Mouse (Mus musculus) embryonic facial prominence, embryonic 13.5 days (tissue): ENCODE results near the gene Pam16. TPM values are rescaled to one million over a fixed set of nuclear protein-coding genes. Genes with fewer than 3 reads are reported as not detected.

ENCODE experiments used
- ATAC-seq: fragments of 200-750 bp; cut with Nextera tagmentation; 2 replicates; pipeline ENCODE4 v1.8.0; 2017; ENCODE audit warnings: low read depth; ENCODE audit not compliant: insufficient number of reproducible peaks, insufficient read depth, low FRiP score, low TSS enrichment
- H3K27ac ChIP-seq: fragments of 300-500 bp; sonication (generic); 2 replicates; pipeline ENCODE4 v1.5.1; 2015; ENCODE audit warnings: moderate library complexity, mild to moderate bottlenecking, inconsistent platforms
- H3K27me3 ChIP-seq: fragments of 300-500 bp; sonication (generic); 2 replicates; pipeline ENCODE4 v1.6.1; 2015; ENCODE audit warnings: mild to moderate bottlenecking, inconsistent platforms
- H3K36me3 ChIP-seq: fragments of 300-500 bp; sonication (generic); 2 replicates; pipeline ENCODE4 v1.6.1; 2015; ENCODE audit warnings: mild to moderate bottlenecking, inconsistent platforms
- H3K4me1 ChIP-seq: fragments of 300-500 bp; sonication (generic); 2 replicates; pipeline ENCODE4 v1.6.1; 2015; ENCODE audit warnings: inconsistent platforms
- H3K4me2 ChIP-seq: fragments of 300-500 bp; sonication (generic); 2 replicates; pipeline ENCODE4 v1.6.1; 2015; ENCODE audit warnings: moderate library complexity, mild to moderate bottlenecking, inconsistent platforms
- H3K4me3 ChIP-seq: fragments of 300-500 bp; sonication (generic); 2 replicates; pipeline ENCODE4 v1.5.1; 2015; ENCODE audit warnings: mild to moderate bottlenecking, inconsistent platforms
- H3K9ac ChIP-seq: fragments of 300-500 bp; sonication (generic); 2 replicates; pipeline ENCODE4 v1.6.1; 2015; ENCODE audit warnings: mild to moderate bottlenecking, inconsistent platforms
- H3K9me3 ChIP-seq: fragments of 300-500 bp; sonication (generic); 2 replicates; pipeline ENCODE4 v1.6.1; 2016; ENCODE audit warnings: inconsistent platforms
- WGBS: fragments of 180-500 bp; shearing (Covaris S2); methylation state at CpG from one replicate; pipeline ENCODE4 v1.1.7; 2015; ENCODE audit warnings: mixed read lengths; 5-methylcytosine and 5-hydroxymethylcytosine counted together
- polyA plus RNA-seq: library from polyadenylated mRNA; unstranded; fragments of >200 nt; fragmentation: Nextera tagmentation; extraction: Ambion mirVana; gene quantifications from 2 replicates; pipeline ENCODE4 v1.2.1, GENCODE M21; 2015

Gene Pam16
- polyA plus RNA-seq, 1 experiment from 2014 or later, result 99.5 TPM

DNA sequence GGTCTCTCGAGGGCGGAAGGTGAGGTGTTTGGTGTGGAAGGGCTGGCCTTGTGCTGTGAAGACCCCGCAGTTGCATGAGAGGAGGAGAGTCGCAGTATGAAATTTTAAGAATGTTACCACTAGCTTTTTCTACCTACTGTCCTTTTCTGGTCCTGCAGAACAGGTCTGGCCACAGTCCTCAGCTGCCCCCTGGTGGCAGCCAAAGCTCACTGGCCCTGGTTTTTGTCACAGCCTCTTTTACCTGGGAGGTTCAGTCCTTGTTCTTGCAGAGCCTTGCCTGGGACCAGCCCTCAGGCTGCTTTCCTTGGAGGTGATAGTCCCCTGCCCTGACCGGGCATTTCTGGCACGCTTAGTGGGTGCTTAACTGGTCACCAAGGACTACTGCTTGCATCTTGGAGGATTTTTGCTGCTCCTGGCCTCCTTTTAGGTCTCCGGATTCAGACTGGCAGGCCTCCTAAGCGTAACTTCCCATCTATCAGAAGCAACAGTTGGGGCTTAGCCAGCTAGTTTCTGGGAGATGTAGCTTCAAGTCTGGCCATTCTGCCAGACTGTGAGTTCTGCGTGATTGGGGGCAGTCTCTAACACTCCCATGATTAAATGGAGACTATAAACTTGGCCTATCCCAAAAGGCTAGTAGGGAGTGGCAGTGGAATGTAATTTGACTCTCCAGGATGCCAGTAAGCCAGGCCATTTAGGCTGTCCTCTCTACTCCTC lies 16.8 kb downstream of the Pam16 start:
- 45% methylated on average over 9 of the region's 9 CpGs for WGBS
- peak overlapping the region; percentile 68 for H3K27ac ChIP-seq
- H3K27me3 ChIP-seq, result no peaks in the 10 kb centered on the region
- peaks cover 46% of the 10 kb centered on the region for H3K36me3 ChIP-seq
- H3K9me3 ChIP-seq, result no peaks in the 10 kb centered on the region
- H3K4me3 ChIP-seq, result no peak overlapping the region
- no peak for ATAC-seq
- no peak overlapping the region for H3K4me2 ChIP-seq
- H3K4me1 ChIP-seq, result peaks cover 56% of the 10 kb centered on the region
- H3K9ac ChIP-seq, result peak overlapping the region; percentile 49; the same call in 1 of the 2 replicates

DNA sequence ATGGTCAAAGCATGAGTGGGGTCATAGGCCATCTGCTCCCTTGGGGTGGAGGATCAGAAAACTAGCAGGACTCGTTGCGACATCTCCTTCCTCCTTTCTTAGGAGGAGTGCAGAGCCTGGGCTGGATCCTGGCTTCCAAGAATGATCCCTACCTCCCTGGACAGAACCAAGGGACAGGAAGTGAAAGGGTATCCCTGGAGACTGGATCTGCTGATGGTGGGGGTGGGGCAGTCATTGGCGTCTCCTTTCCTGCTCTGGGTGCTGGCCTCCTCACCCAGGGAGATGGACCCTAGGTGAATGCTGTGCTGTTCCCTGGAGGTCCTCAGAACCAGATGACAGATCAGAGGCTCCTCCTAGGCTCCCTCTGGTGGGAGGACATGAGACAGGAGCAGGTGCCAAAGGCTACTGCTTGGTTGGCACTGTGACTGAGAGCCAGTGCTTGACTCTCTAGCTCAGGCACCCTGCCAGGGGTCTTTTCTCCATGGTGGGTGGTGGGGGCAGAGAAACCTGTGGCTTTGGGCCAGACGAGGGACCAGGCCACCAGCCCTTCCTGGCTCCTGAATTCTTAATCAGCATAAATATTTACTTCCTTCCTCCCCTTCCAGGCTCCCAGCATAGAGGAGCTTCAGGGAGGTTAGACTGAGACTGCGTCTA lies 18.2 kb downstream of the Pam16 start:
- Histone ChIP-seq H3K9ac (0 out of 2 replicates have a peak overlapping the region, but pooled peaks have one; percentile 44), H3K4me2 (no peak overlapping the region), H3K36me3 (peaks cover 32% of the 10 kb centered on the region), H3K27me3 (no peaks in the 10 kb centered on the region), H3K9me3 (no peaks in the 10 kb centered on the region), H3K4me3 (no peak overlapping the region), H3K4me1 (peaks cover 68% of the 10 kb centered on the region), H3K27ac (peak overlapping the region; percentile 39; the same call in 1 of the 2 replicates)
- no peak for ATAC-seq
- 25% methylated on average over 5 of the region's 5 CpGs for WGBS

DNA sequence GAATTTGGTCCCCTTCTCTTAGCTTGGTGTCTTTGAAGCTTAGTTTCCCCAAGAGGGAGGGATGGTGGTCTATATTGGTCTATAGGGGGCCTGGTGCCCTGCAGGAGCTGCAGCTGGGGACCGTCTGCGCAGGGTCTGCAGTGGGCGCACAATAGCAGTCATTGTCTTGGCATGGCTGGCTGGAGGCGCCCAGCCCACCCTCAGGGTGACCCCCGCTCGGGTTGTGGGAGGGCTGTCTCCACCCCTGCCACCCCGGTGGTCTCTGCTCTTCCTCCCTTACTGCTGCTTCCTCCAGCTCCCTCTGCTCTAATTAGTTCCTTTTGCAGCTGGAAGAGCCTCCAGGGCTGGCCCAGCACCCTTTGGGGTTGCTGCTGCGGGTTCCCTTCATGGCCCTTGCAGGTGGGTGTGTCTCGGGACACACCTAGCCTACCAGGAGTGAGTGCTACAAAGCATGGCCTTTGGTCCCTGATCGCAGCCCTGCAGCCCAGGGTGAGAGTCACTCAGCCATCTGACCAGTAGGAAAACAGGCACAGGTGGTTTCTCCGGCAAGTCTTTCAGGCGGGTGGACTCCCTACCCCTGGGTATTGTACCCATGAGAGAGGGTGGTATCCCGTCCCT lies 19.2 kb downstream of the Pam16 start:
- Histone ChIP-seq H3K4me3 (no peak overlapping the region), H3K9ac (0 out of 2 replicates have a peak overlapping the region, but pooled peaks have one; percentile 7), H3K27me3 (no peaks in the 10 kb centered on the region), H3K9me3 (no peaks in the 10 kb centered on the region), H3K4me1 (peaks cover 76% of the 10 kb centered on the region), H3K4me2 (peak overlapping the region; percentile 9; the same call in 1 of the 2 replicates), H3K27ac (peak overlapping the region; percentile 39), H3K36me3 (peaks cover 23% of the 10 kb centered on the region)
- ATAC-seq, result no peak
- WGBS, result 30% methylated on average over 13 of the region's 13 CpGs

DNA sequence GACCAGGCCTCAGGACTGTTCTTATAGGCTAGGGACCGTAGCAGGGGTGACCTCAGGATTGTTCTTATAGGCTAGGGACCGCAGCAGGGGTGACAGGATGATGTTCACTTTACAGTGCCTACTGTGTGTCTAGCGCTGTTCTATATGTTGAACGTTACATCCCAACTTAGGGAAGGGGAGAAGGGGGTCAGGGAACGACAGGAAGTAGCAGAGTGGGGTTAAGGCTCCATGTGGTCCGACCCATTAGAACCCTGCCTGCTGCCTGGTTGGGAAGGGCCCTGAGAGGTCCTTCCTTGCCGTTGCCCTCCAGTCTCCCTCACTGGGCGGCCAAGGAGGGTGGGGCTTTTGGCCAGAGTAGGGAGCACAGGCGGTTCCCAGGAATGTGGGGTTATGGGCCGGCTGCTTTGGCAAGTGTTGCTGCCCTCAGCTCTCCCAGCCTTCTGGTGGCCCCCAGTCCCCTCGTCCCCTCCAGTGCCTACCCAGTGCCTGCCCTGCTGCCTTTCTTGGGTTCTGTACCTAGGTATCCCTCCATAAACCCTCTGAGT lies 20.4 kb downstream of the Pam16 start:
- no peaks in the 10 kb centered on the region for H3K27me3 ChIP-seq
- H3K4me3 ChIP-seq, result no peak overlapping the region
- peaks cover 88% of the 10 kb centered on the region for H3K4me1 ChIP-seq
- peaks cover 11% of the 10 kb centered on the region for H3K36me3 ChIP-seq
- 0 out of 2 replicates have a peak overlapping the region, but pooled peaks have one; percentile 7 for H3K4me2 ChIP-seq
- H3K9ac ChIP-seq, result no peak overlapping the region
- H3K9me3 ChIP-seq, result no peaks in the 10 kb centered on the region
- ATAC-seq, result no peak
- peak overlapping the region; percentile 16; the same call in 1 of the 2 replicates for H3K27ac ChIP-seq
- WGBS, result 62% methylated on average over 11 of the region's 11 CpGs

DNA sequence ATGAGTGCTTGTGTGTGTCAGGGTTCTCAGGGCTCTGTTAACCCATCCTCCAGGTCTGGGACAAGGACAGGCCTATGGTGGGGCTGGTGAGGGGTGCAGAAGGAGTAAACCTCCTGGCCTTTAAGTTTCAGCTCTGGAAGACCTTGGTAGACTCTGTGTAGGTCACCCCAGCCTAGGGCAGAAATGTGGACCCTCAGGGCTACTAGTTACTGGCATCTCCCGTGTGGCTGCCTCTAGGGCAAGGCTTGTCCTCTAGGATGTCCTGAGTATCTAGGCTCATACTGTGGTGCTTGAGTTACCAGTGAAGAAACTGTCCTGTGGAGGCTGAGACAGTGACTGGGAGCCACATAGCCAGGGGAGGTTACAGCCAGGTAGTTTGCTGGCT lies 21.3 kb downstream of the Pam16 start:
- peak overlapping the region; percentile 44 for H3K4me2 ChIP-seq
- H3K9me3 ChIP-seq, result no peaks in the 10 kb centered on the region
- peak overlapping the region; percentile 46 for H3K9ac ChIP-seq
- peaks cover 95% of the 10 kb centered on the region for H3K4me1 ChIP-seq
- H3K27ac ChIP-seq, result peak overlapping the region; percentile 76
- peaks cover 3% of the 10 kb centered on the region for H3K36me3 ChIP-seq
- H3K27me3 ChIP-seq, result no peaks in the 10 kb centered on the region
- H3K4me3 ChIP-seq, result 0 out of 2 replicates have a peak overlapping the region, but pooled peaks have one; percentile 1
- ATAC-seq, result no peak
- 29% methylated on average over 1 of the region's 1 CpGs for WGBS

DNA sequence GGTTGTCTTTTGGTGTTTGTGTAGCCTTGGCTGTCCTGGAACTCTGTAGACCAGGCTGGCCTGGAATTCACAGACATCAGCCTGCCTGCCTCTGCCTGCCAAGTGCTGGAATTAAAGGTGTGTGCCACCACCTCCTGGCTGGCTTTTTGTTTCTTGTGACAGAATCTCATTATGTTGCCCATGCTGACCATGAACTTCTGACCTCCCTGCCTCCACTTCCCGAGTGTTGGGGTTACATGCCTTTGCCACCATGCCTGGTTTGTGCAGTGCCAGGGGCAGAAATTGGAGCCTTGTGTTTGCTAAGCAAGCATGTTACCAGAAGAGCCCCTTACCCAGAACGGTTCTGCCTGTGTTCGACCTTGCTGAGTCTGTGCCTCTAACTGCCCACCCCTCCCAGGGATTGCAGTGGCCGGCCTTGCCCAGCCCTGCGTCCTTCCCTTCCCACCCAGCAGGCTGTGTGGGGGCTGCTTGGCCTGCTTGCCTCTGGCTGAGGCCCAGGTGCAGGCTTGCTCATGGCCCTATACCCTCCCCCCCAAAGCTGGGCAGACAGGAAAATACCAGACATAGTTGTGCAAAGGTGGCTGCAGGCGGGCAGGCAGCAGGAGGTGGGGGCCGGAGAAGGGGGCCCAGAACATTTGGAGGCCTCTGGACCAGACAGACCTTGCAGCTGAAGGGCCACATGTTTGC lies 21.9 kb downstream of the Pam16 start:
- Histone ChIP-seq H3K4me2 (peak overlapping the region; percentile 44), H3K36me3 (no peaks in the 10 kb centered on the region), H3K27me3 (no peaks in the 10 kb centered on the region), H3K9me3 (no peaks in the 10 kb centered on the region), H3K27ac (peak overlapping the region; percentile 76), H3K9ac (peak overlapping the region; percentile 46), H3K4me1 (peaks cover 95% of the 10 kb centered on the region), H3K4me3 (0 out of 2 replicates have a peak overlapping the region, but pooled peaks have one; percentile 1)
- ATAC-seq, result 0 out of 2 replicates have a peak, but pooled peaks have one; percentile 40
- WGBS, result 10% methylated on average over 7 of the region's 7 CpGs

DNA sequence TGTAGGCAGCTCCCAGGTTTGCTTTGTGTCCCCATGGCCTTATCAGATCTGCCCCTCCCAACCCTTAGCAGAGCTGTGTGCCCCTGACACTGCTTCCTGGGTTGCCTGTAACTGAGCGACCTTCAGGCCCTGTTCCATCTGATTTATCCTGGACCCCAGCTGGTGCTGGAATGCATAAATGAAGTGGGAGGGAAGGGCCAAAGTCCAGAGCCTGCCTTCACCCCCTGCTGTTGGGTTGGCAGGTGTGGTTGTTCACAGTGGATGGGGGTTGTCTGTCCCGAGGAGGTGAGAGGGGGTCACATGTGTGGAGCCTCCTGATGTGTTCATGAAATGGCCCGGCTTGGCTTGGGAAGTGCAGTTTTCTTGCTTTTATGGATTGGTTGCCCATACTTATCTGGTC lies 22.6 kb downstream of the Pam16 start:
- H3K27me3 ChIP-seq, result no peaks in the 10 kb centered on the region
- 0 out of 2 replicates have a peak overlapping the region, but pooled peaks have one; percentile 36 for H3K9ac ChIP-seq
- no peak overlapping the region for H3K4me3 ChIP-seq
- H3K36me3 ChIP-seq, result no peaks in the 10 kb centered on the region
- H3K9me3 ChIP-seq, result no peaks in the 10 kb centered on the region
- no peak for ATAC-seq
- 31% methylated on average over 3 of the region's 3 CpGs for WGBS
- H3K27ac ChIP-seq, result peak overlapping the region; percentile 76
- no peak overlapping the region for H3K4me2 ChIP-seq
- H3K4me1 ChIP-seq, result peaks cover 96% of the 10 kb centered on the region

DNA sequence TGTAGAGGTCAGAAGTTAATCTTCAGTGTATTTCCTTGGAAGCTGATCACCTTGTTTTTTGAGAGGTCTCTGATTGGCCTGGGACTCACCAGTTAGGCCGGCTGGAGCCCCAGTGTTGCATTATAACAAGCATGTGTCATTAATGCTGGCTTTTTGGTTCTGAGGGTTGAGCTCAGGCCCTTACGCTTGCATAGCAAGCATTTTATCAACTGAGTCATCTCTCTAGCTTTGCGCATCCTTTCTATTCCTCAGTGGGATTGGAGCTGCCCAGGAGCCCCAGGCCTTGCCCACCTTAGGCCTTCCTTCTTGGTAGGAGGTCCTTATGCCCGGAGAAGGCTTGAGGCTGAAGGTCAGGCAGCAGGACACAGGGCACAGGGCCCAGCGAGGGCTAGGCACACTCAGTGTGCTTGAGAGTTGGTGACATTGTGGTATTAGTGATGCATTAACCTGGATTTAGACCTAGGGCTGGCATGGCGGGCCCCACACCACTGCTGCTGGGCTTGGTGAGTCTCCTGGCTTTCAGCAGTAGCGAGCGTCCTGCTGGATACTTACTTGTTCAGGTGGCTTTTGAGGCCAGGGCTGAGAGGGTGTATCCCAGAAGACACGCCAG lies 24.0 kb downstream of the Pam16 start:
- no peaks in the 10 kb centered on the region for H3K27me3 ChIP-seq
- peaks cover 96% of the 10 kb centered on the region for H3K4me1 ChIP-seq
- H3K4me2 ChIP-seq, result no peak overlapping the region
- H3K27ac ChIP-seq, result peak overlapping the region; percentile 44
- no peak overlapping the region for H3K4me3 ChIP-seq
- WGBS, result 76% methylated on average over 9 of the region's 9 CpGs
- H3K36me3 ChIP-seq, result no peaks in the 10 kb centered on the region
- ATAC-seq, result no peak
- no peaks in the 10 kb centered on the region for H3K9me3 ChIP-seq
- H3K9ac ChIP-seq, result 0 out of 2 replicates have a peak overlapping the region, but pooled peaks have one; percentile 8

DNA sequence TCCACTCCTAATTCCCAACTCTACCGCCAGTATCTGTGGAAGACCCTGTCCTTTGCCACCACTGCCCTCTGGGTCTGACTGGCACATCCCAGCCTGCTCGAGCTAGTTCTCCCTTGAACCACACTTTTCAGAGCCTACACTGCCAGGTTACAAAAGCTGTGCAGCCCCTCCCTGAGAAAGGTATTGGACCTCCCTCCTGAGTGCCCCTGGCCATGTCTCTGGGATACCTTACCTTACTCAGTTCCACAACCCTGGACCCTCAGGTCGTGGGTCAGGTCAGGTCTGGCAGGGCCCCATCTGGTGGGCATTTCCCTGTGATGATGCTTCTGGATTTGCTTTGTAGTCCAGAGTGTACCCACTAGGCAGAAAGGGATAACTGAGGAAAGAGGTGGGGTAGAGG lies 25.2 kb downstream of the Pam16 start:
- WGBS, result 78% methylated on average over 3 of the region's 3 CpGs
- Histone ChIP-seq H3K4me3 (no peak overlapping the region), H3K9ac (no peak overlapping the region), H3K27me3 (no peaks in the 10 kb centered on the region), H3K9me3 (no peaks in the 10 kb centered on the region), H3K27ac (no peak overlapping the region), H3K4me1 (peaks cover 90% of the 10 kb centered on the region), H3K4me2 (no peak overlapping the region), H3K36me3 (no peaks in the 10 kb centered on the region)
- no peak for ATAC-seq

DNA sequence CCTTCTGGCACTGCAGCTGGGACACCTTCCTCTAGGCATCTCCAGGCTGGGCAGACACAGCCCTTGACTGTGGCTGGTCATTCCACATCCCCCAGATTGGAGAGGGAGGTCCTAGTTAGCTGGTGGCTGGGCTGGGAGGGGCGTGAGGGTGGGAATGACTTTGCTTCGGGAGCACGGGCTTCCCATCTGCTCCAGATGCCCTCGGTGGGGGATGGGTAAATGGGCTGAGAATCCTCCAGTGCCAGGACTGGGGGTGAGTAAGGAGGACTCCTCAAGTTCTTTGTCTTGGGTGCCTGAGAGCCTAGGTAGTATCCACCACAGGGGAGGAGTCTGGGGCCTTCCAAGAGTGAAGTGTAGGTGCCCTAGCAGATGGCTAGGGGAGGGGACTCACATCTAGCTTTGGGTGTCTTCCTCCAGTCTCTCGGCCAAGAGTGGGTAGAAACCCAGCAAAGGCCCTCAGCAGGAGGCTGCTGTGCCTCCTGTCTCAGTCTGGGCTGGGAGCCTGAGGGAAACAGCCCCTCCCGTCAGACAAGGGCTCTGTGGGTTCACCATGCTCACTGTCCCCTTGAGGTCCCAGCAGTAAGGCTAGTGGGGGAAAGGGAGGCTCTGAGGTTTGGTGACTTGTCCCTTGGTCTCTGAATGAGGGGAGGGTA lies 25.8 kb downstream of the Pam16 start:
- ATAC-seq, result no peak
- no peaks in the 10 kb centered on the region for H3K36me3 ChIP-seq
- no peak overlapping the region for H3K4me3 ChIP-seq
- peaks cover 84% of the 10 kb centered on the region for H3K4me1 ChIP-seq
- H3K9me3 ChIP-seq, result no peaks in the 10 kb centered on the region
- no peak overlapping the region for H3K27ac ChIP-seq
- H3K9ac ChIP-seq, result peak overlapping the region; percentile 95; the same call in 1 of the 2 replicates
- WGBS, result 16% methylated on average over 6 of the region's 6 CpGs
- peak overlapping the region; percentile 99 for H3K4me2 ChIP-seq
- no peaks in the 10 kb centered on the region for H3K27me3 ChIP-seq
